Mouse (Mus musculus) limb, embryonic 14.5 days (tissue): Measurements from ENCODE around the gene Pigx. TPM values are rescaled to one million over a fixed set of nuclear protein-coding genes. Genes with fewer than 3 reads are reported as not detected.

Experiments used
- ATAC-seq: fragments of 200-750 bp; cut with Nextera tagmentation; 2 replicates; pipeline ENCODE4 v1.8.0; 2017; ENCODE audit warnings: low read depth, moderate number of reproducible peaks, moderate TSS enrichment; ENCODE audit not compliant: low FRiP score
- DNase-seq: peaks from one replicate; pipeline ENCODE4 v3.0.0-alpha.2; 2015; ENCODE audit warnings: low spot score
- H3K27ac ChIP-seq: fragments of 300-500 bp; sonication (generic); replicated peaks from 2 replicates; pipeline ENCODE4 v1.5.1; 2014; ENCODE audit warnings: low read depth, mild to moderate bottlenecking, low read length, moderate library complexity, mixed read lengths
- H3K27me3 ChIP-seq: fragments of 300-500 bp; sonication (generic); 2 replicates; pipeline ENCODE4 v1.6.1; 2014; ENCODE audit warnings: low read length, mixed read lengths; ENCODE audit not compliant: control insufficient read depth, insufficient read depth
- H3K36me3 ChIP-seq: fragments of 300-500 bp; sonication (generic); 2 replicates; pipeline ENCODE4 v1.6.1; 2014; ENCODE audit warnings: mild to moderate bottlenecking, low read length, moderate library complexity, mixed read lengths; ENCODE audit not compliant: control insufficient read depth, insufficient read depth
- H3K4me1 ChIP-seq: fragments of 300-500 bp; sonication (generic); 2 replicates; pipeline ENCODE4 v1.6.1; 2014; ENCODE audit warnings: antibody characterized with exemption, low read length, mixed read lengths; ENCODE audit not compliant: control insufficient read depth, insufficient read depth
- H3K4me2 ChIP-seq: fragments of 300-500 bp; sonication (generic); replicated peaks from 2 replicates; pipeline ENCODE4 v1.6.1; 2014; ENCODE audit warnings: low read depth, mild to moderate bottlenecking, low read length, moderate library complexity; ENCODE audit not compliant: severe bottlenecking
- H3K4me3 ChIP-seq: fragments of 300-500 bp; sonication (generic); replicated peaks from 2 replicates; pipeline ENCODE4 v1.5.1; 2014; ENCODE audit warnings: low read length
- H3K9ac ChIP-seq: fragments of 300-500 bp; sonication (generic); 2 replicates; pipeline ENCODE4 v1.6.1; 2014; ENCODE audit warnings: mild to moderate bottlenecking, low read depth, low read length, moderate library complexity; ENCODE audit not compliant: severe bottlenecking
- H3K9me3 ChIP-seq: fragments of 300-500 bp; sonication (generic); 2 replicates; pipeline ENCODE4 v1.6.1; 2016; ENCODE audit warnings: low read length; ENCODE audit not compliant: control insufficient read depth
- POLR2A ChIP-seq: fragments of 200-500 bp; IDR thresholded peaks from 2 replicates; pipeline ENCODE4 v1.8.0; 2012; ENCODE audit warnings: inconsistent platforms, mild to moderate bottlenecking, moderate library complexity, borderline replicate concordance; ENCODE audit not compliant: insufficient read depth, insufficient read length; ENCODE audit errors: extremely low read depth
- WGBS: fragments of 180-500 bp; shearing (Covaris S2); extraction: QIAGEN DNeasy Blood & Tissue Kit; methylation state at CpG from one replicate; pipeline ENCODE4 v1.1.7; 2014; 5-methylcytosine and 5-hydroxymethylcytosine counted together
- polyA plus RNA-seq, 2 experiments: library from polyadenylated mRNA; depleted of rRNA in 1 of 2; stranded (reverse) in 1 of 2; unstranded in 1 of 2; fragments of >200 nt; fragmentation: Nextera tagmentation in 1 of 2; extraction: Ambion mirVana in 1 of 2; gene quantifications; 2 replicates each; pipeline versions ENCODE4 v1.2.1 to v1.2.3; 2012 to 2014

Gene Pigx
- 71.1 and 74.9 TPM in 2 replicates for polyA plus RNA-seq (2012; rRNA removed)
- polyA plus RNA-seq (2014; fragmentation: Nextera tagmentation; extraction: Ambion mirVana), result 104 and 105 TPM in 2 replicates

DNA sequence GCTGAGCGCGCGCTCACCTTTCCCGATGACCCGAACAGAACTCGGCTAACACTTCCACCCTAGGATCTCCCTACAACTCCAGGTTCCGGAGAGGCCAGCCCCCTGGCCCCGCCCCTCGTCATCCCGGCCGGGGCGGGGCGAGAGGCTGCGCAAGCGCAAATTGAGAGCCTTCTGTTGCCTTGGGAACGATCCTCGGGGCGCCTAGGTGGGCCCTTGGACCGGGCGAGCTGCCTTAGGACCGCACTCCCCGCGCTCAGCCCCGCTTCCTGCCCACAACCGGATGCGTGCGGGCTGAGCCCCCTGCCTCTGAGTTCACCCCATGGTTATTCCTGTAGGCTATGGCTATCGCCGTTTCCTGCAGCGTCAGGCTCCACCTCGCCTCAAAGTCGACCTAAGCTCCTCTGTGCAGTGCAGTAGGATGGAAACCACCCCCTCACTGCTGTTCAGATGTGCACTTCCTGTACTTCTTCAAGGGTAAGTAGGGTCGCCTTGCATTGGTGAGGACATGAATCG is at the start of gene Pigx, which contains the start of gene Cep19:
TSS of gene Pigx (minus strand) at position 103 of the 513 bp plus-strand sequence.
TSS of gene Cep19 (plus strand) at position 163 of the 513 bp plus-strand sequence.
- TF ChIP-seq POLR2A, result no peak; the same call in 1 of the 2 replicates
- DNase-seq (peak; percentile 89), ATAC-seq (peak; percentile 96)
- peaks cover 22% of the 10 kb centered on the region for H3K36me3 ChIP-seq
- 0% methylated on average over 29 of the region's 34 CpGs for WGBS
- peaks cover 8% of the 10 kb centered on the region; the same call in 1 of the 2 replicates for H3K4me1 ChIP-seq
- peak within 1 kb of the TSS; percentile 79 for H3K27ac ChIP-seq
- H3K4me2 ChIP-seq, result peak within 1 kb of the TSS; percentile 74
- H3K9ac ChIP-seq, result peak within 1 kb of the TSS; percentile 86
- peak within 1 kb of the TSS; percentile 98 for H3K4me3 ChIP-seq
- H3K9me3 ChIP-seq, result no peaks in the 10 kb centered on the region
- no peaks in the 10 kb centered on the region for H3K27me3 ChIP-seq

- WGBS, result 57% methylated on average over 10 of the region's 13 CpGs
- ATAC-seq (no peak), DNase-seq (no peak)
- Histone ChIP-seq H3K9ac (no peak overlapping the region), H3K4me3 (no peak overlapping the region), H3K4me2 (peak overlapping the region; percentile 36), H3K36me3 (no peaks in the 10 kb centered on the region), H3K9me3 (no peaks in the 10 kb centered on the region), H3K4me1 (no peaks in the 10 kb centered on the region), H3K27me3 (no peaks in the 10 kb centered on the region), H3K27ac (no peak overlapping the region)
- TF ChIP-seq POLR2A, result no peak
Observed at GRCm38 (mm10) chr16:32147589-32148207, 48.2 kb upstream of the Pigx start.

DNA sequence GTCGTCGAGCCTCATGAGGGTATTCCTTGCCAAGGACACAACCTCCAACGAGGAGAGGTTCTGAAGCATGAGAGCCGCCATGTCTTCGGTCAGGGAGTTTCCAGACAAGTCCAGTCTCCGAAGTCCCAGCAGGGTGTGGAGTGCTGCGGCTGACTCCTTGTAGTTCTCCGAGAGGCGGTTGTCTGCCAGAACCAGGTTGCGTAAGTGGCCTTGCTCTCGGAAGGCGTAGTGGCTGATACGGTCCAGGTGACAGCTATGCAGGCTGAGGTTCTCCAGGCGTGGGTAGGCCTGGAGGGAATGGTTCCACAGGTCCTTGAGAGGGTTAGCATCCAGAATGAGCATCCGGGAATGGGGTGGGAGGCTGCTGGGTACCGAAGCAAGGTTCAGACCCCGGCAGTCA is 45.1 kb upstream of the Pigx start:
- Histone ChIP-seq H3K27me3 (no peaks in the 10 kb centered on the region), H3K27ac (no peak overlapping the region), H3K9ac (no peak overlapping the region), H3K36me3 (no peaks in the 10 kb centered on the region), H3K4me1 (no peaks in the 10 kb centered on the region), H3K4me3 (no peak overlapping the region), H3K4me2 (no peak overlapping the region), H3K9me3 (no peaks in the 10 kb centered on the region)
- TF ChIP-seq POLR2A, result no peak
- no peak for DNase-seq
- ATAC-seq, result no peak
- WGBS, result 91% methylated on average over 17 of the region's 17 CpGs

DNA sequence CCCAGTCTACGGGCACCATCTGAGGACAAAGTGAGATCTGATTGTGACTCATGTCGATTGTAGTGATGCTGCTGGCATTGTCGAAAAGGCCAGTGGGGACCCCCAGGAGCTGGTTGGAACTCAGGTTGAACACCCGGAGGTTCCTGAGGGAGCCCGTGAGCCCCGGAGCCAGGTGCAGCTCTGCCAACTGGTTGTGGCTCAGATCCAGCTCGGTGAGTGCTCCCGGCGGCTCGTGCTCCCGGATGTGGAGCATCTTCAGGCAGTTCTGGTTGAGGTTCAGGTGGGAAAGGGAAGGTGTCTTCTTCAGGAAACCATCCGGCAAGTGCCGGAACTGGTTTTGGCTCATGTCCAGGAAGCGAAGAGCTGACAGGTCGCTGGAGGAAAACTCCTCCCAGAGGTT is 44.2 kb upstream of the Pigx start:
- DNase-seq (no peak), ATAC-seq (no peak)
- Histone ChIP-seq H3K4me1 (no peaks in the 10 kb centered on the region), H3K36me3 (no peaks in the 10 kb centered on the region), H3K27me3 (no peaks in the 10 kb centered on the region), H3K9me3 (no peaks in the 10 kb centered on the region), H3K4me3 (no peak overlapping the region), H3K4me2 (no peak overlapping the region), H3K27ac (no peak overlapping the region), H3K9ac (no peak overlapping the region)
- no peak for TF ChIP-seq POLR2A
- WGBS, result 94% methylated on average over 15 of the region's 15 CpGs

DNA sequence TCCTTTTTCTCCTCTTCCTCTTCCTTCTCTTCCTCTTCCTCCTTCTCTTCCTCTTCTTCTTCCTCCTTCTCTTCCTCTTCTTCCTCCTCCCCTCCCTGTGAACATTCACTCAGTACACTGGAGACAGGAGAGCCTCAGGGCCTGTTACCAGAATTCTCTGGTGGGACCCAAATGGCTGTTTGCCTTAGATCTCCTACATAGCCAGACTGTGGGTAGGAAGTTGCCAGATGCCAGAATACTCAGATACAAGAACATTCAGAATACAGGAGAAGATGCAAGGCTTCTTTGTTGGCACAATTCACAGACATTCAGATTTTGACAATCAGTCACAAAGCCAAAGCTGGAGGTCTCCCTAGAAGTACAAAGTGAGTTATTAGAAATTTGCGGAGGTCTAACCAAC is 39.4 kb upstream of the Pigx start:
- Histone ChIP-seq H3K9ac (no peak overlapping the region), H3K9me3 (no peaks in the 10 kb centered on the region), H3K36me3 (no peaks in the 10 kb centered on the region), H3K27me3 (no peaks in the 10 kb centered on the region), H3K4me3 (no peak overlapping the region), H3K4me2 (no peak overlapping the region), H3K4me1 (no peaks in the 10 kb centered on the region), H3K27ac (no peak overlapping the region)
- TF ChIP-seq POLR2A, result no peak
- no peak for DNase-seq
- ATAC-seq, result no peak
- 86% methylated on average over 1 of the region's 1 CpGs for WGBS
